Mouse (Mus musculus): Measurements from ENCODE around the gene Stk10.
A peak's percentile ranks its signal among the peaks of the same experiment; 100 is the strongest.
"Not testable (repeated sequence)": the region's sequence is repeated elsewhere in the genome, so short reads cannot be mapped to it uniquely, and the experiment has no call there.

Gene Stk10

GRCm38 (mm10) chr11:32532765-32533481 lies at the start of gene Stk10:
Gene Stk10 (plus strand): TSS chr11:32533305.
- DNase-seq = peak; percentile 95

GRCm38 (mm10) chr11:32485290-32485689 lies 47.8 kb upstream of the Stk10 start:
- DNase-seq = no peak

- no peak for DNase-seq
Measured at GRCm38 (mm10) chr11:32486621-32487020, 46.5 kb upstream of the Stk10 start.

GRCm38 (mm10) chr11:32487501-32487900 lies 45.6 kb upstream of the Stk10 start:
- no peak for DNase-seq

- DNase-seq = no peak
Measured at GRCm38 (mm10) chr11:32488344-32488743, 44.8 kb upstream of the Stk10 start.

- DNase-seq = no peak
Measured at GRCm38 (mm10) chr11:32488808-32489670, 44.1 kb upstream of the Stk10 start.

- DNase-seq = no peak
Measured at GRCm38 (mm10) chr11:32491079-32491478, 42.0 kb upstream of the Stk10 start.

GRCm38 (mm10) chr11:32493312-32493711 lies 39.8 kb upstream of the Stk10 start:
- DNase-seq = no peak

- no peak for DNase-seq
Measured at GRCm38 (mm10) chr11:32495283-32495682, 37.8 kb upstream of the Stk10 start.

- peak; percentile 75 for DNase-seq
Measured at GRCm38 (mm10) chr11:32498757-32499535, 34.2 kb upstream of the Stk10 start.

- no peak for DNase-seq
Measured at GRCm38 (mm10) chr11:32499931-32500330, 33.2 kb upstream of the Stk10 start.

GRCm38 (mm10) chr11:32503711-32504110 lies 29.4 kb upstream of the Stk10 start:
- no peak for DNase-seq

- DNase-seq = peak; percentile 61
Measured at GRCm38 (mm10) chr11:32505091-32505739, 27.9 kb upstream of the Stk10 start.

GRCm38 (mm10) chr11:32510930-32511329 lies 22.2 kb upstream of the Stk10 start:
- no peak for DNase-seq

GRCm38 (mm10) chr11:32514853-32515252 lies 18.3 kb upstream of the Stk10 start:
- not testable (repeated sequence) for DNase-seq

GRCm38 (mm10) chr11:32516091-32516490 lies 17.0 kb upstream of the Stk10 start:
- no peak for DNase-seq

- DNase-seq = peak; percentile 73
Measured at GRCm38 (mm10) chr11:32516916-32517712, 16.0 kb upstream of the Stk10 start.

GRCm38 (mm10) chr11:32518770-32519169 lies 14.3 kb upstream of the Stk10 start:
- DNase-seq = no peak

GRCm38 (mm10) chr11:32519354-32519753 lies 13.8 kb upstream of the Stk10 start:
- DNase-seq = no peak

GRCm38 (mm10) chr11:32521246-32521645 lies 11.9 kb upstream of the Stk10 start:
- DNase-seq = no peak

- DNase-seq = no peak
Measured at GRCm38 (mm10) chr11:32524122-32524920, 8.8 kb upstream of the Stk10 start.

All from right cerebral cortex, adult 18-20 months (tissue).